Mouse (Mus musculus): ENCODE measurements around the gene Rrp12.

- TF ChIP-seq GATA1 (IDR thresholded peaks at IDR 0.05; ENCODE audit: borderline replicate concordance, low read length) = no peak
- TF ChIP-seq FLI1 (IDR thresholded peaks at IDR 0.05; ENCODE audit: low read length) = no peak
Measured at GRCm38 (mm10) chr19:41934124-41934523, 38.2 kb upstream of the Rrp12 start.

Data from megakaryocyte, embryonic 14.5 days (primary cell).